Mouse (Mus musculus) MEL (cell line): Measurements from ENCODE around the gene Nrxn2. TPM values are rescaled to one million over a fixed set of nuclear protein-coding genes. Genes with fewer than 3 reads are reported as not detected.

Experiments
- DNase-seq: peaks from one replicate; pipeline ENCODE4 v3.0.0; 2011; ENCODE audit warnings: low read depth, low spot score
- H3K27ac ChIP-seq: 2 replicates; pipeline ENCODE4 v1.5.1; 2012; ENCODE audit warnings: low read depth, mild to moderate bottlenecking, control low read depth, low read length, moderate library complexity; ENCODE audit not compliant: control insufficient read depth
- H3K27me3 ChIP-seq, 2 experiments: fragments of 150-350 bp in 1 of 2; sonication (generic) in 1 of 2; 2 replicates each; pipeline ENCODE4 v1.6.1; 2012; ENCODE audit warnings: low read length in 2 of 2, mild to moderate bottlenecking in 2 of 2, improper control_type of control experiment in 1 of 2, moderate library complexity in 1 of 2; ENCODE audit not compliant: insufficient read depth in 2 of 2, control insufficient read depth in 1 of 2
- H3K36me3 ChIP-seq, 2 experiments: 2 replicates each; pipeline ENCODE4 v1.6.1; 2012 to 2014; ENCODE audit warnings: low read length in 2 of 2, improper control_type of control experiment in 1 of 2, inconsistent platforms in 1 of 2, mild to moderate bottlenecking in 1 of 2; ENCODE audit not compliant: insufficient read depth in 2 of 2, control insufficient read depth in 1 of 2
- H3K4me1 ChIP-seq, 2 experiments: fragments of 150-350 bp in 1 of 2; sonication (generic) in 1 of 2; 2 replicates each; pipeline ENCODE4 v1.6.1; 2012; ENCODE audit warnings: low read length in 2 of 2, improper control_type of control experiment in 1 of 2, mild to moderate bottlenecking in 1 of 2; ENCODE audit not compliant: insufficient read depth in 2 of 2, control insufficient read depth in 1 of 2
- H3K4me3 ChIP-seq, 2 experiments: fragments of 150-350 bp in 1 of 2; sonication (generic) in 1 of 2; 2 replicates each; pipeline ENCODE4 v1.5.1; 2012; ENCODE audit warnings: low read depth in 2 of 2, low read length in 2 of 2, mild to moderate bottlenecking in 2 of 2, moderate library complexity in 2 of 2, control low read depth in 1 of 2, improper control_type of control experiment in 1 of 2; ENCODE audit not compliant: control insufficient read depth in 1 of 2, insufficient read depth in 1 of 2
- H3K79me2 ChIP-seq: 2 replicates; pipeline ENCODE4 v1.6.1; 2012; ENCODE audit warnings: mild to moderate bottlenecking, low read length, moderate library complexity; ENCODE audit not compliant: control insufficient read depth, poor library complexity, insufficient read depth
- H3K9ac ChIP-seq: 2 replicates; pipeline ENCODE4 v1.6.1; 2012; ENCODE audit warnings: low read depth, mild to moderate bottlenecking, control low read depth, low read length, moderate library complexity; ENCODE audit not compliant: control insufficient read depth, poor library complexity, severe bottlenecking
- H3K9me3 ChIP-seq: fragments of 150-350 bp; sonication (generic); replicated peaks from 2 replicates; pipeline ENCODE4 v1.6.1; 2012; ENCODE audit warnings: mild to moderate bottlenecking, low read length, improper control_type of control experiment, moderate library complexity; ENCODE audit not compliant: insufficient read depth
- CHD1 ChIP-seq: IDR thresholded peaks from 2 replicates; pipeline ENCODE4 v1.6.1; 2012; ENCODE audit warnings: low read depth, mild to moderate bottlenecking, inconsistent platforms, low read length, improper control_type of control experiment
- CTCF ChIP-seq, 3 experiments: IDR thresholded peaks in 2 of 3; conservative IDR thresholded peaks in 1 of 3; 2 replicates each; pipeline ENCODE4 v1.5.1; 2011 to 2012; ENCODE audit warnings: low read length in 3 of 3, low read depth in 2 of 3, mild to moderate bottlenecking in 2 of 3, improper control_type of control experiment in 1 of 3, inconsistent platforms in 1 of 3, mixed read lengths in 1 of 3, moderate library complexity in 1 of 3; ENCODE audit not compliant: control insufficient read depth in 1 of 3, insufficient read depth in 1 of 3, poor library complexity in 1 of 3, severe bottlenecking in 1 of 3
- E2F4 ChIP-seq: IDR thresholded peaks from 2 replicates; pipeline ENCODE4 v1.6.1; 2011; ENCODE audit warnings: low read depth, low read length, improper control_type of control experiment, borderline replicate concordance
- ETS1 ChIP-seq: IDR thresholded peaks from 2 replicates; pipeline ENCODE4 v1.6.1; 2012; ENCODE audit warnings: low read depth, mild to moderate bottlenecking, inconsistent platforms, low read length, improper control_type of control experiment, moderate library complexity
- GABPA ChIP-seq: IDR thresholded peaks from 2 replicates; pipeline ENCODE4 v1.6.1; 2012; ENCODE audit warnings: low read depth, mild to moderate bottlenecking, inconsistent platforms, low read length, improper control_type of control experiment, moderate library complexity
- GATA1 ChIP-seq: IDR thresholded peaks from 2 replicates; pipeline ENCODE4 v1.6.1; 2011; ENCODE audit warnings: low read depth, low read length, improper control_type of control experiment
- HCFC1 ChIP-seq: IDR thresholded peaks from 2 replicates; pipeline ENCODE4 v1.6.1; 2012; ENCODE audit warnings: low read depth, mild to moderate bottlenecking, inconsistent platforms, low read length, improper control_type of control experiment, moderate library complexity
- MAFK ChIP-seq: IDR thresholded peaks from 2 replicates; pipeline ENCODE4 v1.6.1; 2011; ENCODE audit warnings: low read depth, mild to moderate bottlenecking, low read length, improper control_type of control experiment, borderline replicate concordance
- MAX ChIP-seq: IDR thresholded peaks from 2 replicates; pipeline ENCODE4 v1.6.1; 2011; ENCODE audit warnings: low read length, improper control_type of control experiment
- MAZ ChIP-seq: IDR thresholded peaks from 2 replicates; pipeline ENCODE4 v1.6.1; 2012; ENCODE audit warnings: low read depth, mild to moderate bottlenecking, inconsistent platforms, low read length, improper control_type of control experiment
- MEF2A ChIP-seq: IDR thresholded peaks from 2 replicates; pipeline ENCODE4 v1.6.1; 2014; ENCODE audit warnings: low read depth, mild to moderate bottlenecking, inconsistent platforms, low read length, improper control_type of control experiment; ENCODE audit not compliant: poor library complexity, insufficient replicate concordance, severe bottlenecking; ENCODE audit errors: extremely low read depth
- MXI1 ChIP-seq: IDR thresholded peaks from 2 replicates; pipeline ENCODE4 v1.6.1; 2011; ENCODE audit warnings: mild to moderate bottlenecking, low read depth, low read length, improper control_type of control experiment
- MYB ChIP-seq: IDR thresholded peaks from 2 replicates; pipeline ENCODE4 v1.6.1; 2011; ENCODE audit warnings: mild to moderate bottlenecking, low read depth, low read length, improper control_type of control experiment
- NELFE ChIP-seq: IDR thresholded peaks from 2 replicates; pipeline ENCODE4 v1.6.1; 2011; ENCODE audit warnings: low read depth, low read length, improper control_type of control experiment
- POLR2A ChIP-seq, 2 experiments: IDR thresholded peaks; 2 replicates each; pipeline ENCODE4 v1.6.1; 2011 to 2012; ENCODE audit warnings: low read length in 2 of 2, mild to moderate bottlenecking in 2 of 2, control low read depth in 1 of 2, improper control_type of control experiment in 1 of 2, low read depth in 1 of 2, moderate library complexity in 1 of 2; ENCODE audit not compliant: control insufficient read depth in 1 of 2, insufficient read depth in 1 of 2, poor library complexity in 1 of 2
- POLR2AphosphoS2 ChIP-seq: IDR thresholded peaks from 2 replicates; pipeline ENCODE4 v1.6.1; 2011; ENCODE audit warnings: low read length, improper control_type of control experiment
- POLR2AphosphoS5 ChIP-seq: IDR thresholded peaks from 2 replicates; pipeline ENCODE4 v1.6.1; 2012; ENCODE audit warnings: low read depth, borderline replicate concordance, mild to moderate bottlenecking, inconsistent platforms, low read length, moderate library complexity, mixed read lengths
- RAD21 ChIP-seq: IDR thresholded peaks from 2 replicates; pipeline ENCODE4 v1.6.1; 2011; ENCODE audit warnings: mild to moderate bottlenecking, low read depth, low read length, improper control_type of control experiment
- RCOR1 ChIP-seq: IDR thresholded peaks from 2 replicates; pipeline ENCODE4 v1.6.1; 2012; ENCODE audit warnings: low read depth, mild to moderate bottlenecking, inconsistent platforms, low read length, improper control_type of control experiment
- SMC3 ChIP-seq: IDR thresholded peaks from 2 replicates; pipeline ENCODE4 v1.6.1; 2011; ENCODE audit warnings: low read depth, low read length, improper control_type of control experiment
- TBP ChIP-seq: IDR thresholded peaks from 2 replicates; pipeline ENCODE4 v1.8.0; 2011; ENCODE audit warnings: low read depth, low read length, improper control_type of control experiment
- TCF12 ChIP-seq: IDR thresholded peaks from 2 replicates; pipeline ENCODE4 v1.6.1; 2014; ENCODE audit warnings: low read depth, mild to moderate bottlenecking, inconsistent platforms, low read length, improper control_type of control experiment, moderate library complexity
- UBTF ChIP-seq: IDR thresholded peaks from 2 replicates; pipeline ENCODE4 v1.6.1; 2012; ENCODE audit warnings: low read depth, mild to moderate bottlenecking, inconsistent platforms, low read length, improper control_type of control experiment, moderate library complexity, borderline replicate concordance; ENCODE audit not compliant: insufficient read depth
- USF2 ChIP-seq, 2 experiments: IDR thresholded peaks; 2 replicates each; pipeline ENCODE4 v1.6.1; 2011 to 2012; ENCODE audit warnings: improper control_type of control experiment in 2 of 2, low read length in 2 of 2, borderline replicate concordance in 1 of 2, inconsistent platforms in 1 of 2, low read depth in 1 of 2, mild to moderate bottlenecking in 1 of 2; ENCODE audit not compliant: insufficient read depth in 1 of 2
- ZC3H11A ChIP-seq: IDR thresholded peaks from 2 replicates; pipeline ENCODE4 v1.6.1; 2012; ENCODE audit warnings: low read depth, mild to moderate bottlenecking, inconsistent platforms, low read length, improper control_type of control experiment
- polyA plus RNA-seq, 2 experiments: library from polyadenylated mRNA; stranded (reverse) in 1 of 2; unstranded in 1 of 2; fragments of >175 nt in 1 of 2; fragments of >200 nt in 1 of 2; gene quantifications; 2 replicates each; pipeline versions ENCODE4 v1.2.1 to v1.2.4; 2012; ENCODE audit warnings: low replicate concordance in 2 of 2, low read depth in 1 of 2; ENCODE audit not compliant: insufficient read length in 2 of 2, insufficient read depth in 1 of 2, missing spikeins in 1 of 2
- total RNA-seq: library from RNA; depleted of rRNA; stranded (reverse); fragments of 300-350 nt; gene quantifications from 2 replicates; pipeline ENCODE4 v1.2.3, GENCODE M21; 2012

Gene Nrxn2
- total and polyA plus RNA-seq, 3 experiments: 0.39 to 0.42 TPM; not detected in 1

DNA sequence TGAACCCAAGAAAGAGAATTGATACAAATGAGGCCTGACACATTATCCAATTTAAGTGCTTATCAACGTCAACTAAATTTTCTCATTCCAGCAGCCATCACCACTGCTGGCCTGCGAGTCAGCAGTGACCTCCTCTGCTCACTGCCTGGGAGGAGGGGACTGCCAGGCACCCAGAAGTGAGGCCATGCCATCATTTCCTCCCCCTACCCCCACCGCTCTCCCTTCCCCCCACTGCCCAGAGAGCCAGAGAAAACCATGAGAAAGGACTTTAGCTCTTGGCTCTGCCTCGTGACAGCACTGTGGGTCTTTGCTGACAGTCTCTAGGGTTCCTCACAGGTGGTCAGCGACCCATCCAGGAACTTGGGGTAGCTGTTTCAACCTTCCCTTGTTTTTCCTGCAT lies 56.6 kb downstream of the Nrxn2 start:
- no peaks in the 10 kb centered on the region for H3K27me3 ChIP-seq
- no peak for DNase-seq
- no peak overlapping the region for H3K9ac ChIP-seq
- H3K27ac ChIP-seq: no peak overlapping the region
- H3K4me3 ChIP-seq: no peak overlapping the region
- H3K79me2 ChIP-seq: no peaks in the 10 kb centered on the region
- no peaks in the 10 kb centered on the region for H3K9me3 ChIP-seq
- no peak for TF ChIP-seq MXI1
- no peak for TF ChIP-seq ETS1
- no peak for TF ChIP-seq TBP
- TF ChIP-seq SMC3: no peak
- no peak for TF ChIP-seq TCF12
- no peak for TF ChIP-seq RCOR1
- no peak for TF ChIP-seq MAFK
- no peak for TF ChIP-seq USF2 (IDR thresholded peaks at IDR 0.05; ENCODE audit: borderline replicate concordance in 1 of 2, insufficient read depth in 1 of 2, low read depth in 1 of 2, low read length in 2 of 2)
- no peak for TF ChIP-seq ZC3H11A
- TF ChIP-seq GATA1: no peak
- TF ChIP-seq CHD1: no peak
- no peak for TF ChIP-seq MEF2A
- no peak for TF ChIP-seq POLR2AphosphoS2
- TF ChIP-seq HCFC1: no peak
- TF ChIP-seq MYB: no peak
- H3K36me3 ChIP-seq: no peaks in the 10 kb centered on the region; a peak in 1 of 4 replicates
- peaks cover 0 to 6% of the 10 kb centered on the region in 2 experiments; a peak in 1 of 4 replicates for H3K4me1 ChIP-seq

DNA sequence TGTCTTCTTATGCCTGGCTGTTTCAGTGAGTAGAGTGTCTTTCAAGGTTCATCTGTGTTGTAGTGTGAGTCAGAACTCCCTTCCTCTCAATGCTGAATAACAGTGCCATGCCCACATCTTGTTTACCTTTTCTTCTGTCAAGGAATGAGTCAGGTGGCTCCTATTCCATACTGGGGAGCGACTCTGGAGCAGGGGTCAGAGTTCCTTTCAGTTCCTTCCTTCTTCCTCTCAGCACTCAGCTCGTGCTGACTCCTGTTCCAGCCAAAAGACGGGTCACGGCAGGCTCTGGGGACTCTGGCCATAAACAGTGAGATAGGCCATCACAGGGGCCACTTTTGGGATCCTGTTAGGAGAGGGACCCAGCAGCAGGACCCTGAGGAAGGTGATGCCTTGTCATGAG lies 58.5 kb downstream of the Nrxn2 start:
- Histone ChIP-seq H3K4me3 (no peak overlapping the region), H3K27me3 (no peaks in the 10 kb centered on the region), H3K36me3 (no peaks in the 10 kb centered on the region; a peak in 1 of 4 replicates), H3K27ac (no peak overlapping the region), H3K79me2 (no peaks in the 10 kb centered on the region), H3K9me3 (no peaks in the 10 kb centered on the region), H3K9ac (no peak overlapping the region), H3K4me1 (peaks cover 0 to 6% of the 10 kb centered on the region in 2 experiments; a peak in 1 of 4 replicates)
- TF ChIP-seq E2F4: no peak
- no peak for TF ChIP-seq USF2 (IDR thresholded peaks at IDR 0.05; ENCODE audit: borderline replicate concordance in 1 of 2, insufficient read depth in 1 of 2, low read depth in 1 of 2, low read length in 2 of 2)
- TF ChIP-seq UBTF: no peak
- TF ChIP-seq MAX: no peak
- no peak for TF ChIP-seq POLR2AphosphoS5
- no peak for TF ChIP-seq TCF12
- no peak for TF ChIP-seq CTCF (IDR thresholded peaks at IDR 0.05 in 2 of 3, conservative IDR thresholded peaks at IDR 0.05 in 1 of 3; ENCODE audit: control insufficient read depth in 1 of 3, insufficient read depth in 1 of 3, low read depth in 2 of 3, low read length in 3 of 3, poor library complexity in 1 of 3, severe bottlenecking in 1 of 3)
- no peak for TF ChIP-seq POLR2AphosphoS2
- no peak for TF ChIP-seq POLR2A (IDR thresholded peaks at IDR 0.05; ENCODE audit: control insufficient read depth in 1 of 2, insufficient read depth in 1 of 2, low read depth in 1 of 2, low read length in 2 of 2, poor library complexity in 1 of 2)
- no peak for TF ChIP-seq HCFC1
- TF ChIP-seq GABPA: no peak
- TF ChIP-seq GATA1: no peak
- TF ChIP-seq ZC3H11A: no peak
- no peak for TF ChIP-seq RAD21
- no peak for TF ChIP-seq MAZ
- no peak for TF ChIP-seq ETS1
- no peak for TF ChIP-seq MYB
- TF ChIP-seq NELFE: no peak
- DNase-seq: no peak
